Mouse (Mus musculus) cerebellum, postnatal 25 days (tissue): ENCODE data around the gene Mbtps1.

ENCODE experiments used
- DNase-seq, 2 experiments: peaks; one replicate each; pipeline ENCODE4 v3.0.0; 2021; ENCODE audit warnings: mixed read lengths in 2 of 2

Gene Mbtps1

DNA sequence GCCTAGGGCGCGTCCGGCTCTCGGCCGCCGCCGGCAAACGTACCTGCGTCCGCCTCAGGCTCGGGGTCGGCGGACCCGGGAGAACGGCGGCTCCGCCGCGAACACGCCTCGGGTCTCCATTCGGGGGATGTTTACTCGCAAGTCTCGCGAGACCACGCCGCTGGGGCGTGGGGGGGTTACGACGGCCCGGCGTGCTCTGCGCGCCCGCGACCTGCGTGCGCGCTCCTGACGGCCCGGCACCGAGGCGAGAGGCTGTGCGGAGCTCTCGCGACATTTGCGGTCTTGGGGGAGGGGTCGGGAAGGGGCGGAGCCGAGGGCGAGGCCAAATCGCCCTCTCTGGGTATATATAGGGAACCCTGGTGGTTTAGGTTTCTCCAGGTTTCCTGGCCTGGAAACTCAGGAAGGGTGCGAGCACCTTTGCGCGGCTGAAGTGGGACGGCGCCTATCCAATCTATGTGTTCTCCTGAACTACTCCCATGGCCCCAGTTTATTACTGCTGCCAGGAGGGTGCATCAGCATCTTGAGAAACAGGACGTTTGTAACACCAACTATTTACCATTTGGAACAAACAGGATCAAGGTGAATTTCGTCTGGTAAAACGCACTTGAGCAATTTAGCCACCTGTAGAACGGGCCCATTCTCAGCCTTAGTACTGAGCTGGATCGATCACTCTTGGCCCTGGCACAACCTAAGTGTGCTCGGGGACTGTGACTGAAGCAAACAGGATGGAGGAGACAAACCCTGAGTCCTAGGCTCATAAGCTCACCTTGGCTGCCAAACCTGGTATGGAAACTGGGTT, at the start of gene Mbtps1:
Mbtps1 (minus strand) TSS at position 133 of the 799 bp plus-strand sequence.
- DNase-seq: peak; percentile 99

DNA sequence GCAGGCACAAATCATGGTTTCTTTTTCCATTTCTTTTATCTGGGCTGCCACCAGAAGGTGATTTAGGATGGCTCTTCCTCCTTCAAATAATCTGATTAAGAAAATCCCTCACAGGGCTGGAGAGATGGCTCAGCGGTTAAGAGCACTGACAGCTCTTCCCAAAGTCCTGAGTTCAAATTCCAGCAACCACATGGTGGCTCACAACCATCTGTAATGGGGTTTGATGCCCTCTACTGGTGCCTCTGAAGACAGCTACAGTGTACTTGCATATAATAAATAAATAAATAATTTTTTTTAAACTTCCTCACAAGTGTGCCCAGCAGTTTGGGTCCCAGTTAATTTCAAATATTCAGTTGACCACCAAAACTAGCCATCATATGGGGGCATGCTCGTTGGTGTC, 47.7 kb upstream of the Mbtps1 start:
- no peak for DNase-seq

DNA sequence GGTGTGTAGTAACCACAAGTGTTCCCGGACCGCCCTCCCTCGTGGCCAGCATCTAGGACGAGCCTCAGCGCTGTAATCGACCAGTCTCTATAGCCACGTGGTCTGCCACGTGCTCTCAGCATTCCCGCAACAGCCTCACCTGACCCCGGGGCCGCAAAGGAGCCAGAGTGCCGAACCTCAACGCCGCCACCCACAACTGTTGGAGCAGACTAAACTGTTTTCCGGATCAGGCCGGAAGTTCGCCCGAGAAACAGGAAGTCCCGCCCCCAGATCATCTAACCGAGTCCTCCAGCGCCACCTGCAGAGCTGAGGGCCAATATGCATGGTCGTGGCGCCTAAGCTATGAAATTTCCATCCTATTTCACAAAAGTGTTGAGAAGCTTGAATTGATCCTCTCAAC, 46.5 kb upstream of the Mbtps1 start, which contains the start of gene Taf1c:
Taf1c (minus strand) TSS at position 227 of the 400 bp plus-strand sequence.
- DNase-seq: peak; percentile 93 to 97

DNA sequence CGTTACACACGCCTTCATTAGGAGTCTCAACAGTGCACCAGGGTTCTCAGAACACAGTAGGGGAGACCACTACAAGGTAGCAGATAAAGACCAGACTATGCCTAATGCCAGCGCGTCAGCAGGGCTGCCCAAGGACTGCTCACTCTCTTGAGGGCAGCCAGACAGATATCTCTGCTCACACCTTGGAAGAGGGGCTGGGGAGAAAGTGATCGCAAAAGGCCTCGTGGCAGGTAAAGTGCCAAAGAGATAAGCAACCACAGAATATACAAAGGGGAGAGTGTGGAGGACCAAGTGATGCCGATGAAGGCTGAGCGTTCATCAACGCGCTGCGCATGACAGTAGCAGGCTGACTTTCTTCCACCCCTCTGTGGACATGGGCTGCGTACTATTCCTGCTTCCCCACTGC, 45.9 kb upstream of the Mbtps1 start:
- no peak for DNase-seq

DNA sequence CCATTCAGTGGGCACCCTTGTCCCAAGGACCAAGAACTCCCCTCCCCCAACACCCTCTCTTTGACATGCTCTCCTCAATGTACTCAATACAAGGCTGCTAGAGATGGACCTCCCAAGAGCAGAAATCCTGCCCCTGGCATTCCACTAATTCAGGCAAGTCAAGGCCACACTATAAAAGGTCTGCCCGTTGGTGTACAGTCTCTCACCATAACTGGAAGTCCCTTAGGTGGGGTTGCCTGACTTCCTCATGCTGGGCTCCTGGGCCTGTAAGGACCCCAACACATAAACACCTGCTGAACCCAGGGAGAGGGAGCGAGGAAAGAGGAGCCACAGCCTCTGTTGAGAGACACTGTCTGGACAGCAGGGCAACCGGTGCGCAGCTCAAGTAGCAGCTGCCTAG, 45.2 kb upstream of the Mbtps1 start:
- DNase-seq: no peak

DNA sequence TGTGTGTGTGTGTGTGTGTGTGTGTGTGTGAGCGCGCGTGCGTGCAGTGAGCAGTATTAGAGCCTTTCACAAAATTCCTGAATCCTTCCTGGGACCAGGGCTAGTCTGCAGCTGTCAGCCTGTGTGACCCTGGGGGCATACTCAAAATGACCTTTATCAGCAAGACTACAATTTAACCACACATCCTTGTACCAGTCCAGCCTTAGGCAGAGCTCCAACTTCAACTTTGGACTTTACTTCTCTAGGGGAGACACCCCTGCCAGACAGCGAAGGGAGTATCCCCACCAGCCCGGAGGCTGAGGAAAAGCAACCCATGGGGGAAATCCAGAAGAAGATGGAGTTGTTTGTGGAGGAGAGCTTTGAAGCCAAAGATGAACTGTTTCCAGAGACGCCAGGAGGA, 32.9 kb upstream of the Mbtps1 start:
- no peak for DNase-seq

DNA sequence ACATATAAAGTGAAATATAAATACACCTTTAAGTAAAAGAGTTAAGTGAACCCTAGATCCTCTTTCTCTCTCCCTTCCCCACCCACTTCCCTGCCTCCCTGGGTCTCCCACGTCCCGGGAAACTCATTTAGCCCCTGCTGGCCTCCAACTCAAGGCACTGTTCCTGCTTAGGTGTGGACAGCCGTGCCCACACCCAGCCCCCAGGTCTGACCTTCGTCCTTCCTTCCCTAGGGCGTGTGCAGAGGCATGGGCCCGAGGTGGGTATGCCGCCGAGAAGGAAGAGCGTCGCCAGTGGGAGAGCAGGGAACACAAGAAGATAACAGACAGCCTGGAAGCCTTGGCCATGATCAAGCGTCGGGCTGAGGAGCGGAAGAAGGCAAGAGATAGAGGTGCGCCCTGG, 31.8 kb upstream of the Mbtps1 start:
- no peak for DNase-seq

DNA sequence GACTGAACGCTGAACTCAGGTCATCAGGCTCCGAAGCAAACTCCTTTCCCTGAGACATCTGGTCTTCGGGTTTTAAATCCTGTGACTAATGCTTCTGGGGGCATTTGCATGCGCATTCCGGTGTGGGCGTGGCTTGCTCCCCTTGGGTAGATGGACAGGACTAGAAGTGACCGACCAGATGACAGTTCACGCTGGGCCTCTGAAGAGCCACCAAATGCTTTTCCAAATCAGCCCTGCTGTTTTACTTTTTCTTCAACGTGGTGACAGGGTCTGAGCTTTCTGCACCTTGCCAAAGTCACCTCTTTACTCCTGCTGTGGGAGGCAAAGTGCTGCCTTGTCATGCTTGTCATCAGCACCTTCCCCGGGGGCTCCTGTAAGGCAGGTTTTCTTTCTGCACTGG, 30.3 kb upstream of the Mbtps1 start:
- no peak for DNase-seq

DNA sequence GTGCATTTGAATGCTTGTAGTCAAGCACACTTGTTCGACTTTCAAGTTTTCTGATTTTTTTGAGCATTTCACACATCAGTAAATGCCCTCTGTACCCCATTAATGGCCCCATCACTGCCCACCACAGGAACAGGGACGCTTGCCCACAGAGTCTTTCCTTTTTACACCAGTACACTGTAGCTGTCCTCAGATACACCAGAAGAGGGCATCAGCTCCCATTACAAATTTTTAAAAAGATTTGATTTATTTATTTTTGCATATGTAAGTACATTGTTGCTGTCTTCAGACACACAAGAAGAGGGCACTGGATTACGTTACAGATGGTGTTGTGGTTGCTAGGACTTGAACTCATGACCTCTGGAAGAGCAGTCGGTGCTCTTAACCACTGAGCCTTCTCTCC, 29.8 kb upstream of the Mbtps1 start:
- DNase-seq: no peak

DNA sequence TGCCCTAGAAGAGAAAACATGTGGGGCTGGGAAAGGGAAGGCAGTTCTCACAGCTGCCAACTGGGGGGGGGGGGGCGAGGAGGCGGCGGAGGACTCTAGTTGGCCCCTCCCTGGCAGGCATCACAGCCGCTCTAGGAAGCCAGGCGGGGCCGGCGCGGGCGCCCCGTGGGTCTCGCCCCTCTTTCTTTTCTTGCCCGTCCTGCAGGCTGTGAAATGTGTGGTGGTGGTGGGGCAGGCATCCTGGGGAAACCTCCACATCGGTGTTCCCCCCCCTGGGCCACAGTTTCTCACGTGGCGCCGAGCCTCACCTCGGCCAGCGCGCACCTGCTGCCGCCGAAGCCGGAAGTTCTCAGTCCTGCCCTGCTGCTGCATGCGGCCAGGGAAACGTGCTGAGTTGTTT, 27.4 kb upstream of the Mbtps1 start:
- DNase-seq: no peak

DNA sequence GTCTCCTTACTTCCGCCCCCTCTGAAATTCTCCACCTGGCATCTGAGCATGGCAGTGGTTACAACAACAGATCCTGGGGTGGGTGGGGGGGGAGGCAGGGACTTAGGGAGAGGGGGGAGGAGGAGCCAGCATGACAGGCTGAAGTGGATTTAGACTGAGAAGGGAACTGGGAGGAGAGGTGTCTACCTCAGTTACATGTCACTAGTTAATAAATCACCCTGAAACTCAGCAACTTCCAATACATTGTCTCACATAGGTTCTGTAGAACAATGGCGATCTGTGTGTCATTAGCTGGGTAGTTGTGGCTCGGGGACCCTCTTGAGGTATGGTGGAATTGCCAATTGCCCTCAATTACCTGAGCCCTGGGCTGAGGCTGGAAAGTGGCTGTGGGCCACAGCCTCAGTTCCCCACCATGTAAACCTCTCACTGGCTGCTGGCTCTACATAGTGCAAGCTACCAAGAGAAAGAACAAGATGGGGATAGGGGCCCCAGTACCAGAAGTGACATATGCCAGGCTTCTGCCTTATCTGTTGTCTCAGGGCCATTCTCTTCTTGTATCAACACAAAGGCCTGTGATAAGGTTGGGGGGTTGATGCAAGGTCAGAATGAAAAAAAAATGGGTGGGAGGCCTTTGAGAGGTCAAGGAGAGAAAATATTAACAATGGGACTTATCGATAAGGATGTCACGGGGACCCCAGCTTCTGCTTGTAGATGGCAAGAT, 22.1 kb upstream of the Mbtps1 start:
- DNase-seq: no peak

DNA sequence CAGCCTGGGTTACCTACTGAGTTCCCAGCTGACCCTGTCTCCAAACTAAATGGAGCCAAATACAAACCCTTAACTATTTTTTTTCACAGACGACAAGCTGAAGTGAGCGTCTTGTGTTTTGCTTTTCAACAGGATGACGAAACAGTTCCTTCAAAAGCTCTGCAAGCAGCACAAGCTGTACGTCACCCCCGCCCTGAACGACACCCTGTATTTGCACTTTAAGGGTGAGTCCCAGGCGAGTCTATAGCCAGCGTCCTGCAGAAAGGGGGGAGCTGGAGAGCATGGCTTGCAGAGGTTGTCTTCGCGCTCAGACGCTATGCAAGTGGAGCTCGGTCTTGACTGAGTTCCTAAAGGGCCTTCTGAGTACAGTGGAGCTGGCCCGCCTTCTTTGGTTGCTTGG, 20.6 kb upstream of the Mbtps1 start:
- DNase-seq: no peak

DNA sequence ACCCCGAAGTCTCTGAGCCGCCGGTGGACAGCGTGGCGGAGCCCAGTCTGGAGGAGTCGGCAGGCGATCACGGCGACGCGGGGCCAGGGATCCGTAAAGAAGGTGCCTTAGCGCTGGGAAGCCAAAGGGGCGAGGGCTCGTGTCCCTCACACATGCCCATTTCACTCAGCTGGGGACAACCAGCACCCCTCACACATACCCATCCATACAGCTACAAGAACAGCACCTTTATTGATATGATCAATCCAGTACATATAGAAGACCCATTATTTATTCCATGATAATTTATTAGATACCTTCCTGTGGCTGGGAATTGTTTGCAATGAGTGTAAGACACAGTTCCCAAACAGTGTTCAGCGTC, 16.8 kb upstream of the Mbtps1 start:
- DNase-seq: no peak

DNA sequence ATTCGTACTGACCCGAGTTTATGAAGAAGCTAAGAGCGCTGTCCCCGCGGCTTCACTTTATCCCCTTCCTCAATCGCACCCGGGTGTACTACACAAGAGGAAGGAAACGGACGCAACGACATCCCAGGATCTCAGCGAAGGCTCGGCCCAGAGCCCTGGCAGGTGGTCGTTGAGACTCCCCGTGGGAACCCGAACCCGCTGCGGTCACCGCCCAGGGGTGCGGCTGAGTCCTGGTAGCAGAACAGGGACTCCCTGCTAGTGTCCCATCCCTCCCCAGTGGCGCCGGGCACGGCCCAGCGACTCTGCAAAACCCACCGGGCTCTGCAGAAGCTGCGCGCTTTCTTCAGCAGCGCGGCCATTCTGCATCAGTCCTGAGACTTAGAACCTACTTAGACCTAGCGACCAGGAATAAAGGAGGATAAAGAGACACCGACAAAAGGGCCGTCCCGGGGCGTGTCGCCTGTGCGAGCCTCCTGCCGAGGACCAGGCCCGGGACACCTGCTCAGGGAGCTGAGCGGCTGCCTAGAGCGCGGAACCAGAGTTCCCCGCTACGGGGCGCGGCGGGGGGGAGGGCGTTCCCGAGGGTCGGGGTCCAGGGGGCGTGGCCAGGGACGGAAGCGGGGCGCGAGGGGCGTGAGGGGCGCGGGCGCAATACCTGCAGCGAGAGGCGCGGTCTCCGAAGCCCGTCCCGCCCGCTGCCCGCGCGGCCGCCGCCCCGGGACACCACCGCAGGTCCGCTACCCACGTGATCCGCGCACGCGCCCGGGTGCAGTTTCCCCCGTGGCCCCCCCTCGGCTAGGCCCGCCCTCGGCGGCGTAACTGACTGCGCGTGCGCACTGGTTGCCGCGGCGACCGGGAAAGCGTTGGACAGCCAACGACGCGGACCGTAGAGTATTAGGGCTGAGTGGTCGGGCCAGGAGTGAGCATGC, 16.2 kb upstream of the Mbtps1 start, which contains the start of the genes Hsdl1 and Dnaaf1:
Hsdl1 (minus strand) TSS at position 747 of the 929 bp plus-strand sequence.
Dnaaf1 (plus strand) TSS at position 799 of the 929 bp plus-strand sequence.
- peak; percentile 98 to 99 for DNase-seq

DNA sequence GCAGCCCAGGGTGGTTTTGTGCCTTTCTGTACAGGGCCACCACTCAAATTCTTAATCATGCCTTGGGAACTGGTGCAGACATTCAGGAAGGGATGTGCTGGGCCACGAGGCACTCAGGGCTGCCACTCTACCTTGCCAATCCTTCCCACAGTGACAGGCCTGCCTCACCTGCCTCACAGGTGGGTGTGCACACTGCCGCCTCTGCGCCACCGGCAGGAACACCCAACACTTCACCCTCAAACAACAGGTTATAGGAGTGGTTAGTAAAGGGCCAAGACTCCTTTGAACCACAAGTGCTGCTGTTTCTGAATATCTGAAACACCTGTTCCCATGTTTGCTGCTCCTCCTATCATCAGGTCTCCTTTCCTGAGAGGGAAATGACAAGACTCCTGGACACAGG, 13.9 kb upstream of the Mbtps1 start:
- DNase-seq: no peak

DNA sequence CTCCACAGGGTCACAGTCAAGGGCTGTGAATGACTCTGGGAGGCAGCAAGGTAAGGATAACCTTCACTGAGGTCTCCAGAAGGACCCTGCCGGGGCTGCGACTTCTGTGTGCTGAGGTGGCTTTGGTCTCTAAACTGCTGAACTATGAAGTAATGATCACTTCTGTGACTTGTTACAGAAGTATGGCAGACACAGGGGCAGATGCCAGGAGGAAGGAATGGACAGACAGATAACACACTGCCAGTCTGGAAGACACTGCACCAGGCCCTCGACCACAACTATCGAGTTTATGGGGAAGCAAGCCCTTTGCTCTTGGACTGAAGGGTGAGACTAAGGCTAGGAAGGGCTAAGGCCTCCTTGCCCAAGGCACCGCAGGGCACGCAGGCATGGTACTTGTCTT, 12.6 kb upstream of the Mbtps1 start:
- no peak for DNase-seq

DNA sequence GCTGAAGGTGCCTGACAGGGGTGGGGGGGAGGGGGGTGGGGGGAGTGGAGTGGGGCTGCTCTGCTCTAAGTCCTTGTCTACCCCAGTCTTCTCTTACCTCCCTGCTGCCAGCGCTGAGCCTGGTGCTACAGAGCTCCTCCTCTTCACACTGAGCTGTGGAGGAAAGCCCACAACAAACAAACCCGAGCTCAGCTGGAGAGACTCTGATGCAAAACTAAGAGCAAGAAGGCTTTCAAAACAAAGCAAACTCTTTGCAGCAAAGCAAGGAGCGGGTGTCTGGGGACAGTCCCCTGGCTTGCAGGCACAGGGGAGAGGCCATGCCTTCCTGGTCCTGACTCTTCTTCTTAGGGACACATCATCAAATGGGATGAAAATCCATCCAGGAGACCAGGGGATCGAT, 11.3 kb upstream of the Mbtps1 start:
- no peak for DNase-seq

DNA sequence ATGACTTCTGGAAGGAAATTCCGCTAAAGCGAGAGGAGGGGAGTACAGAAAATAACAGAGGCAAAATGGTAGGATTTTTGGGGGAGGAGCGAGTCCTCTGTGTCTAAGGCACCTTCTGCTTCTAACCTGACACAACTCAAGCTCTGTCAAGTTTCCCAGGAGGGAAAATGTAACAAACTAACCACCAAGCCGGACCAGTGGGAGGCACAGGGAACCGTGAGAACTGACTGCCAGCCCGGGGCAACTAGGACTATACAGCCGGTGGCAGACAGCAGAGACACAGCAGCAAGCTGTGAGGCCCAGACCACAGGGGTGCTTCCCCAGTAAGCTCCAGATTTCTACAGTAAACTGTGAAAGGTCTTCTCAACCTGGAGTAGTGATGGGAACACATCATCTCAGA, 10.4 kb upstream of the Mbtps1 start:
- no peak for DNase-seq

DNA sequence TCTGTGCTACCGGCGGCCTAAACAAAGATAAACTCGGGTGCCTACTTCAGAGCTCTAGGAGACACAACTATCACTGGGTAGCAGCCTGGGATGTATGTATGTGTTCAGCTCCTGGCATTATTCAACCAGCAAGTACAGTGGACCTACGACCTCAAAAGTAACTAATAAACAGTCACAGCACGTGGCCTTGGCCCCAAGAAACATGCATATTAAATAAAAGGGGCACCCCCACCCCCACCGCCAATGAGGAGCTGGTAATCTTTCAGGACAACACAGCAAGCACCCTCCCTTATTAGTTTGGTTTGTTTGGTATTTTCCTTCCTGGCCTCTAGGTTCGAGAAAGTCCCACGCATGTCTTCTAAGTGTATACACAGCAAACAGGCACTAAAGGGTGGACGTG, 9.7 kb upstream of the Mbtps1 start:
- DNase-seq: no peak

DNA sequence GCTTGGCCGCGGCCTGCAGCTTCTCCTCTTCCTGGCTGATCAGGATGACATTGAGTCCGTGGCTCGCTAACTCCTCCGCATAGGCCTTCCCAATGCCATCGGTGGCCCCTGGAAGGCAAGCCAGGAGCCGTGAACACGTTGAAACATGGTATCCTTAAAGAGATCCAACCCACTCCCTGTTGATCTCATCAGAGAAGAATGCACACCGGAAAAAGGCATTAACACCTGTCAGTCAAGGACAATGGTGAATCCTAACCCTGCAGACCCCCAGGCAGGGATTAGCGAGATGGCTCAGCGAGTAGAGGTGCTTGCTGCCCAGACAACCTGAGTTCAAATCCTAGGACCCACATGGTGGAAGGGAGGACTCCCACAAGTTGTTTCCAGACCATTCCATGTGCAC, 7.8 kb upstream of the Mbtps1 start:
- no peak for DNase-seq

DNA sequence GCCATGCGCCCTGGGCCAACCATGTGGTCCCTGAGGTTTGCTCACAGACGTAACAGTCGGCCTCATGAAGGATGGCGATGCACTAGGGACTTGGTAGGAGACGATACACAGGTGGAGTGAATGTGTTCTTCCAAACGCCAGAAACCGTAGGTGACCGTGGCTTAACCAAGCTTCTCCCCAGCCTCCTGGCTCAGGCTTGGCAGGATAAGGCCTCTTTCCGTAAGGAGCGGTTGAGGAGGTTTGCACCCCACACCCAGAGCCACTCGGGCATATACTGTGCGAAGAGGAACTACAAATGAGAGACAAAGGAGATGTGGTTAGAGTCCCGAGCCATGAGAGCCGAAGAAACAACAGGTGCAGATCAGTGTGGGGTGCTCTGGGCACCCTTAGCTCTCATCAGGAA, 5.3 kb upstream of the Mbtps1 start:
- DNase-seq: peak; percentile 50 to 54

DNA sequence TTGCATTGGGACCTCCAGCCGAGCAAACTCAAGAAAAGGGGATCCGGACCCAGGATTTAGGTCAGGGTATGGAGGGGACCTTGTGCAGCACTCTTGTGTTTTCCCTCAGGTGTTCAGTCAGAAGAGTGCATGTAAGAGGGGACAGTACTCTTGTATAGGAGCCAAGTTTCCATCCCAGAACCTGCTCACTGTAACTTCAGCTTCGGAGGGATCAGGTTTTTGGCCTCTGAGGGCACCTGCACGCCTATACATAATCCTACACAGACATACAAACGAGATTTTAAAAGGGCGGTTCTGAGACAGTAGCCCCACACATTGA, 826 bp upstream of the Mbtps1 start:
- no peak for DNase-seq
